Mouse (Mus musculus) embryonic facial prominence, embryonic 12.5 days (tissue): Measurements from ENCODE around the gene Cenpa. TPM values are rescaled to one million over a fixed set of nuclear protein-coding genes. Genes with fewer than 3 reads are reported as not detected.
"Not testable (repeated sequence)": the region's sequence is repeated elsewhere in the genome, so short reads cannot be mapped to it uniquely, and the experiment has no call there.

Experiments
- ATAC-seq: fragments of 200-750 bp; cut with Nextera tagmentation; 2 replicates; pipeline ENCODE4 v1.8.0; 2017; ENCODE audit not compliant: insufficient number of reproducible peaks, insufficient read depth, low FRiP score, low TSS enrichment
- H3K27ac ChIP-seq: fragments of 300-500 bp; sonication (generic); 2 replicates; pipeline ENCODE4 v1.5.1; 2016; ENCODE audit warnings: mild to moderate bottlenecking
- H3K27me3 ChIP-seq: fragments of 300-500 bp; sonication (generic); 2 replicates; pipeline ENCODE4 v1.6.1; 2016; ENCODE audit warnings: mild to moderate bottlenecking, moderate library complexity
- H3K36me3 ChIP-seq: fragments of 300-500 bp; sonication (generic); 2 replicates; pipeline ENCODE4 v1.6.1; 2016; ENCODE audit warnings: mild to moderate bottlenecking
- H3K4me1 ChIP-seq: fragments of 300-500 bp; sonication (generic); 2 replicates; pipeline ENCODE4 v1.6.1; 2016
- H3K4me2 ChIP-seq: fragments of 300-500 bp; sonication (generic); replicated peaks from 2 replicates; pipeline ENCODE4 v1.6.1; 2016; ENCODE audit warnings: mild to moderate bottlenecking, moderate library complexity
- H3K4me3 ChIP-seq: fragments of 300-500 bp; sonication (generic); 2 replicates; pipeline ENCODE4 v1.5.1; 2016; ENCODE audit warnings: mild to moderate bottlenecking
- H3K9ac ChIP-seq: fragments of 300-500 bp; sonication (generic); 2 replicates; pipeline ENCODE4 v1.6.1; 2016; ENCODE audit warnings: mild to moderate bottlenecking, moderate library complexity
- H3K9me3 ChIP-seq: fragments of 300-500 bp; sonication (generic); 2 replicates; pipeline ENCODE4 v1.6.1; 2016; ENCODE audit warnings: mild to moderate bottlenecking, moderate library complexity
- WGBS: fragments of 180-500 bp; shearing (Covaris S2); methylation state at CpG from one replicate; pipeline ENCODE4 v1.1.7; 2016; 5-methylcytosine and 5-hydroxymethylcytosine counted together
- polyA plus RNA-seq: library from polyadenylated mRNA; unstranded; fragments of >200 nt; fragmentation: Nextera tagmentation; extraction: Ambion mirVana; gene quantifications from 2 replicates; pipeline ENCODE4 v1.2.1, GENCODE M21; 2016

Gene Cenpa
- polyA plus RNA-seq, 1 experiment from 2014 or later, result 350 TPM

DNA sequence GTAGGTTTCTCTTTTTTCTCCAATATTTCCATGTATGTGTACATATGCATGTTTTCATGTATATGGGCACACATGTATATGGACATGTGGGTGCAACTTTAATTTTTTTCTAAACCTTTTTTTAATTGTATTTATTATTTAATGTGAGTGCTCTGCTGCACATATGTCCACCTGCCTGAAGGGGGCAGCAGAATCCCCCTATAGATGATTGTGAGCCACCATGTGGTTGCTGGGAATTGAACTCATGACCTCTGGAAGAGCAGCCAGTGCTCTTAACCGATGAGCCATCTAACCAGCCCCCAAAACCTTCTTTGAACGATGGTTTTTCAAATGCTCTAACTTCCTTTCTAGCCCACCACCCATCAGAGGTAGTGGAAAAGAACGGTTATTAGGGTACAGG is 17.4 kb downstream of the Cenpa start:
- Histone ChIP-seq H3K4me2 (no peak overlapping the region), H3K4me1 (no peaks in the 10 kb centered on the region), H3K27me3 (no peaks in the 10 kb centered on the region), H3K9ac (no peak overlapping the region), H3K4me3 (no peak overlapping the region), H3K9me3 (no peaks in the 10 kb centered on the region), H3K27ac (no peak overlapping the region), H3K36me3 (no peaks in the 10 kb centered on the region)
- ATAC-seq, result no peak
- 64% methylated on average over 3 of the region's 3 CpGs for WGBS

- no peak overlapping the region for H3K27ac ChIP-seq
- 66% methylated on average over 3 of the region's 3 CpGs for WGBS
- no peaks in the 10 kb centered on the region for H3K4me1 ChIP-seq
- no peak for ATAC-seq
- no peaks in the 10 kb centered on the region for H3K27me3 ChIP-seq
- no peak overlapping the region for H3K9ac ChIP-seq
- H3K9me3 ChIP-seq, result no peaks in the 10 kb centered on the region
- no peak overlapping the region for H3K4me3 ChIP-seq
- H3K36me3 ChIP-seq, result no peaks in the 10 kb centered on the region
- H3K4me2 ChIP-seq, result no peak overlapping the region
Observed at GRCm38 (mm10) chr5:30686781-30687180, 20.2 kb downstream of the Cenpa start.

- H3K9me3 ChIP-seq, result no peaks in the 10 kb centered on the region
- WGBS, result 77% methylated on average over 8 of the region's 8 CpGs
- no peaks in the 10 kb centered on the region for H3K4me1 ChIP-seq
- H3K4me3 ChIP-seq, result no peak overlapping the region
- H3K27ac ChIP-seq, result no peak overlapping the region
- ATAC-seq, result no peak
- H3K36me3 ChIP-seq, result no peaks in the 10 kb centered on the region
- no peak overlapping the region for H3K4me2 ChIP-seq
- no peak overlapping the region for H3K9ac ChIP-seq
- 0 out of 2 replicates have a peak, but pooled peaks cover 6% of the 10 kb centered on the region for H3K27me3 ChIP-seq
Observed at GRCm38 (mm10) chr5:30700361-30701000, 33.9 kb downstream of the Cenpa start.

DNA sequence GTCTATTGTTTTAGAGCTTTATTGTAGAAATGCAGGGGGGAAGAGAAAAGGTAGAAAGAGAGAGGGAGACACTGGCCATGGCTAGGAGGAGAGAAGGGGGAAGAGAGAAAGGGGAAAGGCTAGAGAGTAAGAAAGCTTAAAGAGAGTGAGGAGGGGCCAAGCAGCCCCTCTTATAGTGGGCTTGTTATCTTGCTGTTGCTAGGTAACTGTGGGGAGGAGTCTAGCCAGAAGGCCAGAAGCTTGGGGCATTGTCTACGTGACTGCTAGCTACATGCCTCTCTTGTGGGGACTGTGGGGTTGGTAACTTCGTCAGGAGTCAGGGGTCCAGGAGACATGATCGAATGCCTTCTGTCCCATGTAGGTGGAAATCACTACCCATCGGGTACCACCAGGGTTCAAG is 34.8 kb downstream of the Cenpa start:
- H3K4me3 ChIP-seq, H3K9ac ChIP-seq, H3K36me3 ChIP-seq, ATAC-seq, H3K9me3 ChIP-seq, H3K4me2 ChIP-seq, H3K4me1 ChIP-seq, H3K27ac ChIP-seq, H3K27me3 ChIP-seq: not testable (repeated sequence)
- 46% methylated on average over 4 of the region's 4 CpGs for WGBS

GRCm38 (mm10) chr5:30701866-30702265 is 35.3 kb downstream of the Cenpa start:
- Histone ChIP-seq H3K9me3 (no peaks in the 10 kb centered on the region), H3K4me3 (no peak overlapping the region), H3K4me1 (no peaks in the 10 kb centered on the region), H3K4me2 (no peak overlapping the region), H3K27ac (no peak overlapping the region), H3K9ac (no peak overlapping the region), H3K36me3 (no peaks in the 10 kb centered on the region), H3K27me3 (0 out of 2 replicates have a peak, but pooled peaks cover 6% of the 10 kb centered on the region)
- WGBS, result 79% methylated on average over 3 of the region's 3 CpGs
- ATAC-seq, result no peak

- no peaks in the 10 kb centered on the region for H3K9me3 ChIP-seq
- 10% methylated on average over 13 of the region's 13 CpGs for WGBS
- no peak overlapping the region for H3K27ac ChIP-seq
- no peak for ATAC-seq
- no peak overlapping the region for H3K4me3 ChIP-seq
- no peaks in the 10 kb centered on the region for H3K36me3 ChIP-seq
- no peak overlapping the region for H3K9ac ChIP-seq
- H3K4me2 ChIP-seq, result no peak overlapping the region
- H3K4me1 ChIP-seq, result peaks cover 17% of the 10 kb centered on the region
- H3K27me3 ChIP-seq, result peaks cover 52% of the 10 kb centered on the region
Observed at GRCm38 (mm10) chr5:30709744-30710383, 43.3 kb downstream of the Cenpa start.

- Histone ChIP-seq H3K9ac (no peak overlapping the region), H3K9me3 (no peaks in the 10 kb centered on the region), H3K4me2 (no peak overlapping the region), H3K4me1 (peaks cover 17% of the 10 kb centered on the region), H3K4me3 (no peak overlapping the region), H3K27me3 (peaks cover 56% of the 10 kb centered on the region), H3K36me3 (no peaks in the 10 kb centered on the region), H3K27ac (no peak overlapping the region)
- WGBS, result 31% methylated on average over 8 of the region's 8 CpGs
- no peak for ATAC-seq
Observed at GRCm38 (mm10) chr5:30710486-30710885, 43.9 kb downstream of the Cenpa start.

DNA sequence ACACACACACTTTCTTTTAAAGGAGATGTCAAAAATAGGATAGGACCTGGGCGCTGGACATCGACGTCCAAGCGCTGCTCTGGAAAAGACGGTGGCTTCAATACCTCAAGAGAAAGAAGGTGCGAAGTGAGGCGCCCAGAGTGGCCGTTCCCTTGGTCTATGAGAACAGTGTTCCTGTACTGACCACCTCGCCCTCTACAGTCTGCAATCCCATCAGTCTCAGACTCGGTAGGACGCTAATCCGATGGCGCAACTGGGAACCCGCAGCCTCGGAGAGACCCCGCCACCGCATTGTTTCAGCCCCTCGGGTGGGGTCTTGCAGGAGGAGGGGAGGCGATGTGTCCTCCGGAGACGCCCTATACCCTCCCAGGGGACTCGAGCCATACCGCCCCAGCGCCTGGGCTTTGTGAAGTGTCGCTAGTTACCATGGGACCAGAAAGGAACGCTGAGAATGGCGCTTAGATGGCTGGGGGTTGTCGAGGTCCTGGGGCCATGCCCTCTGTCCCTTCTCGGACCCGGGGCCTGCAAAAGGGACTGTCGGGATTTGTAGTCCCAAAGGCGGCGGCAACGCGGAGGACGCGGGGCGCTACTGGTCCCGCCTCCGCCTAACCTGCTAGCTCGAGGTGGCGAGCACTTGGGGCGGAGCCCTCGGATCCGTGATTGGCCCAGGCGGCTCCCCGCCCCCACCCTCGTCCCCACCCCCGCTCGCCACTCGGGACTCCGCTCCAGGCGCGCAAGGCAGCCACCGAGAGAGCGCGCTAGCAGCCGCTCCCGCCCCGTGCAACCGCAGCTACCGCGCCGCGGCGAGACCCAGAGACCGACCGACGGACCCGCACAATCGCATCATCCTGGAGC is 44.8 kb downstream of the Cenpa start, which contains the start of gene Dpysl5:
TSS of gene Dpysl5 (plus strand) at position 418 of the 855 bp plus-strand sequence.
- Histone ChIP-seq H3K9me3 (no peaks in the 10 kb centered on the region), H3K27me3 (peaks cover 56% of the 10 kb centered on the region), H3K9ac (peak within 1 kb of the TSS; percentile 32), H3K36me3 (no peaks in the 10 kb centered on the region), H3K4me3 (peak within 1 kb of the TSS; percentile 49), H3K4me1 (peaks cover 17% of the 10 kb centered on the region), H3K4me2 (peak within 1 kb of the TSS; percentile 91), H3K27ac (0 out of 2 replicates have a peak within 1 kb of the TSS, but pooled peaks have one; percentile 1)
- WGBS, result under 1% methylated on average over 71 of the region's 71 CpGs
- ATAC-seq, result peak; percentile 84

DNA sequence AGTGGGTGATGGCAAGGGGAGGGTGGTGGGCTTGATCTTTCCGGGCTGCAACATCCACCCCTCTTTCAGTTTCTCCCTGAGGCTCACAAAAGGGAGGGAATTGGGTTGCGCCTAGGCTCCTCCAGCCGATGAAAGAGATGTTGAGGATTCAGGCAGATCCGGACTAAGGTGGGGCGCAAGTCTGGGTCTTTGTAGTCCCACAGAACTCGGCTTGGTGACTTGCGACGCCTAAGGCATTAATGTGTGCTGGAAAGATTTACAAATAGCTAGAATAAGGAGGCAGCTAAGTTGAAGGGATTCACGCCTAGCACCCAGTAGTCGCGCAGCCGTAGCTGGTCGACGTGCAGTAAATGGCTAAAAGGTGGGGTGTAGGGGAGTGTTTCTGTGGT is 45.4 kb downstream of the Cenpa start:
- Histone ChIP-seq H3K4me1 (peaks cover 17% of the 10 kb centered on the region), H3K4me2 (peak overlapping the region; percentile 91), H3K4me3 (peak overlapping the region; percentile 49), H3K9me3 (no peaks in the 10 kb centered on the region), H3K9ac (peak overlapping the region; percentile 32), H3K27me3 (peaks cover 56% of the 10 kb centered on the region), H3K36me3 (no peaks in the 10 kb centered on the region), H3K27ac (0 out of 2 replicates have a peak overlapping the region, but pooled peaks have one; percentile 1)
- 0 out of 2 replicates have a peak, but pooled peaks have one; percentile 12 for ATAC-seq
- WGBS, result 1% methylated on average over 14 of the region's 14 CpGs

- Histone ChIP-seq H3K4me3 (peak overlapping the region; percentile 49), H3K27ac (peak overlapping the region; percentile 36; the same call in 1 of the 2 replicates), H3K9ac (peak overlapping the region; percentile 32), H3K4me1 (peaks cover 17% of the 10 kb centered on the region), H3K9me3 (no peaks in the 10 kb centered on the region), H3K4me2 (peak overlapping the region; percentile 91), H3K27me3 (peaks cover 56% of the 10 kb centered on the region), H3K36me3 (no peaks in the 10 kb centered on the region)
- ATAC-seq, result peak; percentile 19
- WGBS, result 2% methylated on average over 43 of the region's 43 CpGs
Observed at GRCm38 (mm10) chr5:30712441-30713298, 46.1 kb downstream of the Cenpa start.

DNA sequence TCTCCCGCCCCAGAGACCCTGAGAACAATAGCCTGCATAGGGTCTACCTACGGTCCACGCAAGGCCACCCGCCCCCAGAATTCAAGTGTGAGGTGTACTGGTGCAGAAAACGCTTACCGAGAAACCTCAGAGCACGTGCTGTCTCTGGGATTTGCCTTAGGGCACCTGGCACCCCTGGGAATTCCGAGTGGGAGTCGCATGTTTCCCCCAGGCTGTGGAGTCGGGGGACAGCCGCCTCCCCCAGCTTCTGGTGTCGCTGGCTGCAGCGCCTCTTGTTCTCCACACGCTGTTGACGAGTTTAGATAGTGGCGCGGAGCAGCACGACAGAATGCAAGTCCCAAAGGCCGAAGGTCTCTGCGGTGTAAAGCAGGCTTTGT is 46.7 kb downstream of the Cenpa start:
- H3K27me3 ChIP-seq, result peaks cover 56% of the 10 kb centered on the region
- WGBS, result 0% methylated on average over 20 of the region's 20 CpGs

More for the DNA sequence above, 46.7 kb downstream of the Cenpa start:
- no peak for ATAC-seq
- Histone ChIP-seq H3K36me3 (no peaks in the 10 kb centered on the region), H3K4me1 (peaks cover 17% of the 10 kb centered on the region), H3K4me2 (peak overlapping the region; percentile 91), H3K9ac (peak overlapping the region; percentile 32), H3K4me3 (peak overlapping the region; percentile 49), H3K27ac (peak overlapping the region; percentile 36; the same call in 1 of the 2 replicates), H3K9me3 (no peaks in the 10 kb centered on the region)
